ENCODE assay signal across 20 mouse cellular contexts in the genomic region with DNA sequence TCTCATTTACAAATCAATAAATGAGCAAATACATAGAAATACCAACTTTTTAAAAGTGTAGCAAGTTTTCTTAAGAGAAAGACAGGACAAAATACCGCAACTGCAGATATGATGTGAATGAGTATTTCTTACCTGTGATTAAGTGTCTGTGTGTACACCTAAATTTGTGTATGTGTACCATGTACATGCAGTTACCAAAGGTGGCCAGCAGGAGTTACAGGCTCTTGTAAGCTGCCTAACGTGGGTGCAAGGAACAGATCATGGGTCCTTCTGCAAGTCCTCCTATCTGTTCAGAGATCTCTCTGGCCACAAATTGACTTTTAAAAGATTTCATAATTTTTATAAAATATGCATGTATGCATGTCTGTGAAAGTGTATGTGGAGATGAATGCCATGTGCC.
"Had no signal": no experiment of that assay in that cellular context is flagged by ENCODE, and none has a peak within 500 bp of the region (broad histone marks: within the 10 kb centered on the region; RNA-seq: fewer than 3 reads in every experiment).

No protein-coding gene starts in this region.

- ATAC-seq: midbrain, embryonic 13.5 days; midbrain, embryonic 16.5 days had no signal

- H3K4me1 ChIP-seq: megakaryocyte, embryonic 14.5 days; midbrain, embryonic 13.5 days; neural tube, embryonic 13.5 days; neural tube, embryonic 15.5 days; stomach, embryonic 15.5 days had no signal

- H3K4me3 ChIP-seq: megakaryocyte, embryonic 14.5 days; midbrain, embryonic 13.5 days; myocyte; neural tube, embryonic 13.5 days; neural tube, embryonic 15.5 days; stomach, embryonic 15.5 days had no signal

- H3K9ac ChIP-seq: lung, embryonic 14.5 days; midbrain, embryonic 13.5 days; neural tube, embryonic 13.5 days; neural tube, embryonic 15.5 days; stomach, embryonic 15.5 days had no signal

- H3K27me3 ChIP-seq: midbrain, embryonic 13.5 days; neural tube, embryonic 13.5 days; neural tube, embryonic 15.5 days; stomach, embryonic 15.5 days had no signal

- H3K36me3 ChIP-seq: midbrain, embryonic 13.5 days; neural tube, embryonic 13.5 days; neural tube, embryonic 15.5 days; stomach, embryonic 15.5 days had no signal

- H3K9me3 ChIP-seq: midbrain, embryonic 13.5 days; neural tube, embryonic 13.5 days; neural tube, embryonic 15.5 days; stomach, embryonic 15.5 days had no signal

- H3K27ac ChIP-seq: macrophage; midbrain, embryonic 13.5 days; neural tube, embryonic 13.5 days; neural tube, embryonic 15.5 days; stomach, embryonic 15.5 days; stomach, postnatal 0 days had no signal

- DNase-seq: lung, adult 18-20 months; lung, embryonic 14.5 days; lung, postnatal 10 days; lung, postnatal 36 days; retina, postnatal 1 day; right cerebral cortex, adult 18-20 months; right cerebral cortex, postnatal 25 days; thymus, adult 2 months; thymus, postnatal 25 days; thymus, postnatal 4 days had no signal

- H3K4me2 ChIP-seq: lung, embryonic 14.5 days; midbrain, embryonic 11.5 days; midbrain, embryonic 13.5 days; neural tube, embryonic 13.5 days; neural tube, embryonic 15.5 days; stomach, embryonic 15.5 days had no signal
